Comparison of ENCODE assay signal across 27 mouse cellular contexts in genomic region chr14:49721281-49721680, GRCm38 (mm10).
DNase-seq lines count a peak whose midpoint lies in the region; ATAC-seq lines count a peak whose summit lies in the region.
"Had no signal": no experiment of that assay in that cellular context is flagged by ENCODE, and none has a peak within 500 bp of the region (broad histone marks: within the 10 kb centered on the region; RNA-seq: fewer than 3 reads in every experiment).

No protein-coding gene starts in this region.

- no peak for DNase-seq in midbrain, embryonic 14.5 days
- peak; percentile 70 for DNase-seq in R1 (ENCODE audit: low read depth, low spot score)
- DNase-seq in natural killer cell, adult 2 months (ENCODE audit: low spot score in 2 of 2): no peak
- no peak for DNase-seq in embryo, embryonic 10 days (ENCODE audit: low spot score)
- DNase-seq: adrenal gland, adult 8-10 months; adrenal gland, postnatal 14 days; adrenal gland, postnatal 36 days; B cell, adult 2 months; cerebellum, adult 11-12 months; cerebellum, adult 2 months; cerebellum, adult 9-10 months; cerebellum, postnatal 10 days; cerebellum, postnatal 25 days; embryo, embryonic 11 days had no signal

- 0 out of 2 replicates have a peak, but pooled peaks have one; percentile 37 for ATAC-seq in midbrain, embryonic 15.5 days (replicated peaks)
- ATAC-seq in midbrain, embryonic 14.5 days (ENCODE audit: low FRiP score, low TSS enrichment): no peak
- ATAC-seq: activated CD4-positive, CD25-positive, alpha-beta regulatory T cell, adult 4 months; CD4-positive, CD25-positive, alpha-beta regulatory T cell, adult 4 months; forebrain, embryonic 14.5 days; forebrain, embryonic 16.5 days; Patski had no signal

- H3K36me3 ChIP-seq in midbrain, embryonic 15.5 days (replicated peaks): no peaks in the 10 kb centered on the region
- H3K36me3 ChIP-seq in midbrain, embryonic 14.5 days (ENCODE audit: control insufficient read depth, insufficient read depth, low read length): no peaks in the 10 kb centered on the region
- H3K36me3 ChIP-seq: embryonic facial prominence, embryonic 13.5 days; forebrain, embryonic 10.5 days; forebrain, embryonic 12.5 days; G1E had no signal

- no peak overlapping the region for H3K9ac ChIP-seq in midbrain, embryonic 15.5 days
- H3K9ac ChIP-seq in midbrain, embryonic 14.5 days (replicated peaks; ENCODE audit: low read length): no peak overlapping the region
- H3K9ac ChIP-seq: embryonic facial prominence, embryonic 13.5 days; embryonic facial prominence, embryonic 15.5 days; forebrain, embryonic 12.5 days had no signal

- H3K4me2 ChIP-seq in midbrain, embryonic 15.5 days: no peak overlapping the region
- H3K4me2 ChIP-seq in midbrain, embryonic 14.5 days (ENCODE audit: low read length): no peak overlapping the region
- H3K4me2 ChIP-seq: embryonic facial prominence, embryonic 13.5 days; embryonic facial prominence, embryonic 15.5 days; forebrain, embryonic 12.5 days had no signal

- H3K9me3 ChIP-seq in midbrain, embryonic 15.5 days: no peaks in the 10 kb centered on the region
- H3K9me3 ChIP-seq in midbrain, embryonic 14.5 days (ENCODE audit: control insufficient read depth, low read length): no peaks in the 10 kb centered on the region
- H3K9me3 ChIP-seq: embryonic facial prominence, embryonic 13.5 days; embryonic facial prominence, embryonic 15.5 days; forebrain, embryonic 10.5 days; forebrain, embryonic 12.5 days; G1E had no signal

- H3K4me3 ChIP-seq in midbrain, embryonic 15.5 days: no peak overlapping the region
- no peak overlapping the region for H3K4me3 ChIP-seq in midbrain, embryonic 14.5 days (replicated peaks; ENCODE audit: low read depth, low read length)
- H3K4me3 ChIP-seq: embryonic facial prominence, embryonic 13.5 days; embryonic facial prominence, embryonic 15.5 days; erythroblast, embryonic 14.5 days; forebrain, embryonic 10.5 days; forebrain, embryonic 12.5 days had no signal

- no peaks in the 10 kb centered on the region for H3K4me1 ChIP-seq in midbrain, embryonic 15.5 days
- H3K4me1 ChIP-seq in midbrain, embryonic 14.5 days (ENCODE audit: control insufficient read depth, insufficient read depth, low read length): no peaks in the 10 kb centered on the region
- H3K4me1 ChIP-seq: embryonic facial prominence, embryonic 13.5 days; embryonic facial prominence, embryonic 15.5 days; forebrain, embryonic 10.5 days; forebrain, embryonic 12.5 days had no signal

- H3K27me3 ChIP-seq in midbrain, embryonic 15.5 days (replicated peaks): no peaks in the 10 kb centered on the region; the same call in 1 of the 2 replicates
- H3K27me3 ChIP-seq in midbrain, embryonic 14.5 days (ENCODE audit: control insufficient read depth, insufficient read depth, low read length): no peaks in the 10 kb centered on the region
- H3K27me3 ChIP-seq: CH12.LX; embryonic facial prominence, embryonic 13.5 days; embryonic facial prominence, embryonic 15.5 days; forebrain, embryonic 12.5 days had no signal

- H3K27ac ChIP-seq in midbrain, embryonic 15.5 days: no peak overlapping the region
- no peak overlapping the region for H3K27ac ChIP-seq in midbrain, embryonic 14.5 days (replicated peaks; ENCODE audit: low read depth, low read length)
- H3K27ac ChIP-seq: embryonic facial prominence, embryonic 13.5 days; embryonic facial prominence, embryonic 15.5 days; forebrain, embryonic 10.5 days; forebrain, embryonic 12.5 days had no signal

- WGBS in midbrain, embryonic 15.5 days: 80% methylated on average over 1 of the region's 1 CpGs
- WGBS in midbrain, embryonic 14.5 days: 75% methylated on average over 1 of the region's 1 CpGs
